Mouse (Mus musculus) stomach, postnatal 0 days (tissue): Measurements from ENCODE around the gene Slc1a1. TPM values are rescaled to one million over a fixed set of nuclear protein-coding genes. Genes with fewer than 3 reads are reported as not detected.

Experiments
- ATAC-seq: fragments of 200-750 bp; cut with Nextera tagmentation; 2 replicates; pipeline ENCODE4 v1.8.0; 2017; ENCODE audit not compliant: low FRiP score, low TSS enrichment
- DNase-seq: peaks from one replicate; pipeline ENCODE4 v3.0.0-alpha.2; 2016; ENCODE audit warnings: low spot score
- H3K27ac ChIP-seq: fragments of 300-500 bp; sonication (generic); replicated peaks from 2 replicates; pipeline ENCODE4 v1.5.1; 2014; ENCODE audit warnings: mild to moderate bottlenecking, control low read depth
- H3K27me3 ChIP-seq: fragments of 300-500 bp; sonication (generic); 2 replicates; pipeline ENCODE4 v1.6.1; 2014; ENCODE audit warnings: low read length; ENCODE audit not compliant: control insufficient read depth, insufficient read depth
- H3K36me3 ChIP-seq: fragments of 300-500 bp; sonication (generic); 2 replicates; pipeline ENCODE4 v1.6.1; 2014; ENCODE audit warnings: low read length, mixed read lengths; ENCODE audit not compliant: control insufficient read depth, insufficient read depth
- H3K4me1 ChIP-seq: fragments of 300-500 bp; sonication (generic); replicated peaks from 2 replicates; pipeline ENCODE4 v1.6.1; 2014; ENCODE audit warnings: antibody characterized with exemption; ENCODE audit not compliant: control insufficient read depth, insufficient read depth
- H3K4me2 ChIP-seq: fragments of 300-500 bp; sonication (generic); replicated peaks from 2 replicates; pipeline ENCODE4 v1.6.1; 2014; ENCODE audit warnings: low read depth, mild to moderate bottlenecking, control low read depth, moderate library complexity
- H3K4me3 ChIP-seq: fragments of 300-500 bp; sonication (generic); 2 replicates; pipeline ENCODE4 v1.5.1; 2014; ENCODE audit warnings: low read depth, low read length, control low read depth
- H3K9ac ChIP-seq: fragments of 300-500 bp; sonication (generic); 2 replicates; pipeline ENCODE4 v1.6.1; 2014; ENCODE audit warnings: mild to moderate bottlenecking, low read length, control low read depth, mixed read lengths
- H3K9me3 ChIP-seq: fragments of 300-500 bp; sonication (generic); 2 replicates; pipeline ENCODE4 v1.6.1; 2016; ENCODE audit warnings: low read length; ENCODE audit not compliant: control insufficient read depth
- CTCF ChIP-seq: IDR thresholded peaks from 2 replicates; pipeline ENCODE4 v1.5.1; 2016; ENCODE audit warnings: antibody characterized with exemption, low read depth, mild to moderate bottlenecking, moderate library complexity
- EP300 ChIP-seq: optimal IDR thresholded peaks from 2 replicates; pipeline ENCODE3; 2016; ENCODE audit warnings: antibody characterized with exemption
- WGBS: fragments of 180-500 bp; shearing (Covaris S2); extraction: QIAGEN DNeasy Blood & Tissue Kit; methylation state at CpG from one replicate; pipeline ENCODE4 v1.1.7; 2014; 5-methylcytosine and 5-hydroxymethylcytosine counted together
- polyA plus RNA-seq: library from polyadenylated mRNA; unstranded; fragments of >200 nt; fragmentation: Nextera tagmentation; extraction: Ambion mirVana; gene quantifications from 2 replicates; pipeline ENCODE4 v1.2.1, GENCODE M21; 2015

Gene Slc1a1
- polyA plus RNA-seq, 1 experiment from 2014 or later = 0.28 TPM

- Histone ChIP-seq H3K4me2 (no peak overlapping the region), H3K27ac (no peak overlapping the region), H3K4me1 (no peaks in the 10 kb centered on the region), H3K9me3 (no peaks in the 10 kb centered on the region), H3K4me3 (no peak overlapping the region), H3K27me3 (no peaks in the 10 kb centered on the region), H3K9ac (no peak overlapping the region), H3K36me3 (no peaks in the 10 kb centered on the region)
- ATAC-seq (no peak), DNase-seq (no peak)
- 55% methylated on average over 9 of the region's 9 CpGs for WGBS
- no peak for TF ChIP-seq EP300
- TF ChIP-seq CTCF = no peak
These were observed 73.8 kb downstream of the Slc1a1 start for GRCm38 (mm10) chr19:28908693-28909092.

- WGBS = 78% methylated on average over 6 of the region's 6 CpGs
- DNase-seq = no peak
- Histone ChIP-seq H3K4me1 (no peaks in the 10 kb centered on the region), H3K27me3 (no peaks in the 10 kb centered on the region), H3K36me3 (no peaks in the 10 kb centered on the region), H3K4me2 (no peak overlapping the region), H3K27ac (no peak overlapping the region), H3K4me3 (no peak overlapping the region), H3K9ac (no peak overlapping the region), H3K9me3 (no peaks in the 10 kb centered on the region)
- TF ChIP-seq EP300 = no peak
- TF ChIP-seq CTCF = no peak
- no peak for ATAC-seq
These were observed 79.7 kb downstream of the Slc1a1 start for GRCm38 (mm10) chr19:28914598-28914997.

DNA sequence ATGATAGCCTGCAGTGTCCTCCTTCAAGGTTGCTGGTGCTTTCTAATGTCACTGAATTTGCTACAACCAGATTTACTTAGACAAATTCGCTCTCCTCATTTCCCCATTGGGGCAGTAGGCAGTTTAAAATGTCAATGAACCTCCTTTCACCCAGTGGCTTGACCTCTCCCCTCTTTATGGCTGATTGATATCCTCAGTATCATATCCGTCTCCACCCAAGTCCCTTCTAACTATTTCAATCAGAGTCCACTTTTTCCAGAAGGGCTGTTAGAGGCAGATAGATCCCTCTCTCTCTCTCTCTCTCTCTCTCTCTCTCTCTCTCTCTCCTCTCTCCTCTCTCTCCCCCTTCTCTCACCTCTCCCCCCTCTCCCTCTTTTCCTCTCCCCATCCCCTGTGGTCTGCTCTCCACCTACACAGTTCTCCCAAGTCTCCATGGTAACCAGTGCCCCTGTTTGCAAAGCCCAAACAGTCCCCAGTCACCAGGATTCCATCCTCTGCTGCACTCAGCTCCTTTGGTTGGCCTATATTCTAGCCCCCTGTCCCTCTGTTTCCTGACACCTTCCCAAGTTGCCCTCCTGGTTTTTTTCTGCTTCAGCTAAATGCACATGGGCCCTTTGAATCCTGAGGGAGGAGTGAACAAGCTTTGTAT, 80.9 kb downstream of the Slc1a1 start:
- DNase-seq (no peak), ATAC-seq (no peak)
- Histone ChIP-seq H3K36me3 (no peaks in the 10 kb centered on the region), H3K9me3 (no peaks in the 10 kb centered on the region), H3K4me3 (no peak overlapping the region), H3K4me2 (no peak overlapping the region), H3K9ac (no peak overlapping the region), H3K27ac (no peak overlapping the region), H3K4me1 (no peaks in the 10 kb centered on the region), H3K27me3 (no peaks in the 10 kb centered on the region)
- 73% methylated on average over 2 of the region's 2 CpGs for WGBS
- TF ChIP-seq CTCF (no peak), EP300 (no peak)

DNA sequence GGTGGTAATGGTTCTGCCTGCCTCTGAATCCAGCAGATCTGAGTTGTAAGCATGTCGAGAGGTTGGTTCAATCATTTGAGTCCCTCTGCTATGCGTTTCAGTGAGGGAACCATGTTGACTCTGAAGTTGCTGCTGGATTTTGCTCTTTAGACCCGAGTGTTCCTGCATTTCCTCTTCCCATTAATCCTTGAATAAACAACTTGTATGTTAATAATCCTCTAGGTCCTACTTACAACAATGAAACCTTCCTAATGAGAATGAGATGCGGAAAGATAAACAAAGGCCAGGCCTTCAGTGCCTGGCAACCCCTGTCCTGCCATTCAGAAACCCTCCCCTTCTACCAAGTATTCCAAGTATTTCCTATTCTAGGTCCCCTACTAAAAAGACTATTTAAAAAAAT, 81.6 kb downstream of the Slc1a1 start:
- peak; percentile 79 for ATAC-seq
- no peak overlapping the region for H3K27ac ChIP-seq
- no peak overlapping the region for H3K9ac ChIP-seq
- H3K4me2 ChIP-seq = no peak overlapping the region
- TF ChIP-seq CTCF (no peak), EP300 (no peak)
- 26% methylated on average over 4 of the region's 4 CpGs for WGBS
- H3K36me3 ChIP-seq = no peaks in the 10 kb centered on the region
- no peaks in the 10 kb centered on the region for H3K4me1 ChIP-seq
- no peak overlapping the region for H3K4me3 ChIP-seq
- DNase-seq = no peak
- no peaks in the 10 kb centered on the region for H3K9me3 ChIP-seq
- no peaks in the 10 kb centered on the region for H3K27me3 ChIP-seq

GRCm38 (mm10) chr19:28917839-28918238, 83.0 kb downstream of the Slc1a1 start:
- no peaks in the 10 kb centered on the region for H3K36me3 ChIP-seq
- ATAC-seq (no peak), DNase-seq (no peak)
- no peaks in the 10 kb centered on the region for H3K27me3 ChIP-seq
- 84% methylated on average over 5 of the region's 5 CpGs for WGBS
- H3K27ac ChIP-seq = no peak overlapping the region
- no peak overlapping the region for H3K4me2 ChIP-seq
- TF ChIP-seq CTCF = no peak
- TF ChIP-seq EP300 = no peak
- no peak overlapping the region for H3K4me3 ChIP-seq
- no peak overlapping the region for H3K9ac ChIP-seq
- H3K4me1 ChIP-seq = no peaks in the 10 kb centered on the region
- H3K9me3 ChIP-seq = no peaks in the 10 kb centered on the region

GRCm38 (mm10) chr19:28926366-28926765, 91.5 kb downstream of the Slc1a1 start:
- Histone ChIP-seq H3K4me1 (no peaks in the 10 kb centered on the region), H3K4me3 (no peak overlapping the region), H3K27ac (no peak overlapping the region), H3K36me3 (no peaks in the 10 kb centered on the region), H3K27me3 (no peaks in the 10 kb centered on the region), H3K4me2 (no peak overlapping the region), H3K9me3 (no peaks in the 10 kb centered on the region), H3K9ac (no peak overlapping the region)
- WGBS = 79% methylated on average over 5 of the region's 5 CpGs
- no peak for DNase-seq
- no peak for TF ChIP-seq CTCF
- ATAC-seq = no peak
